Mouse (Mus musculus) A20 (cell line): ENCODE data around the gene Arl10.

Source experiments
- DNase-seq: peaks from one replicate; pipeline ENCODE4 v3.0.0-alpha.2; 2011; ENCODE audit warnings: low read depth, low spot score

The Arl10 gene

DNA sequence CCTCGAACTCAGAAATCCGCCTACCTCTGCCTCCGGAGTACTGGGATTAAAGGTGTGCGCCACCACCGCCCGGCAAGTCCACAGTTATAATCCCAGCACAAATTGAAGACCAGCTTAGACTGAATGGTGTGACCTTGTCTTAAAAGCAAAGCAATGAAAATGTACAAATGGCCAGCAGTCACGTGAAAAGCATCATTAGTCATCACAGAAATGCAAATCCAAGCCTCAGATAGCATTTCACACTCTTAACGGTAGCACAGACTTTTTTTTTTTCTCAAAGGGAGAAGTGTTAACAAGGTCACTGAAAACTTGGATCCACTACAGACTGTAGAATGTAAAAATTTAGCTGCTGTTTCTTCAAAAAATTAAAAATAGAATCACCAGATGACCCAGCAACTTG lies 41.5 kb downstream of the Arl10 start:
- no peak for DNase-seq

DNA sequence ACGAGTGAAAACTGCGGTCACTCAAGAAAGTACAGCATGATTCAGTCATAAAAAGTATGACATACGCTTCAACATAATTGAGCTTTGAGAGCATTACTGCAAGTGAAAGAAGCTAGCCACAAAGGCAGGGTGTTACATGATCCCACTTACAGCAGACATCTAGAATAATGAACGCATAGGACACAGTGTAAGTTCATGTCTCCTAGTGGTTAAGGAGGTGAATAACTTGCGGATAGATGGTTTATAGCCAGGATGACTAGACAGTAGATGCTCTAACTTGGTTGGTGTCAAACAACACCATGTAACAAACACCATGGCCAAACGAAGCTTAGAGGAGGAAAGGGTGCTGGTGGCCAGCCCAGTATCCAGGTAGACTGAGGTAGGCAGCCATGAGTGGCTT lies 42.2 kb downstream of the Arl10 start:
- DNase-seq, result no peak

DNA sequence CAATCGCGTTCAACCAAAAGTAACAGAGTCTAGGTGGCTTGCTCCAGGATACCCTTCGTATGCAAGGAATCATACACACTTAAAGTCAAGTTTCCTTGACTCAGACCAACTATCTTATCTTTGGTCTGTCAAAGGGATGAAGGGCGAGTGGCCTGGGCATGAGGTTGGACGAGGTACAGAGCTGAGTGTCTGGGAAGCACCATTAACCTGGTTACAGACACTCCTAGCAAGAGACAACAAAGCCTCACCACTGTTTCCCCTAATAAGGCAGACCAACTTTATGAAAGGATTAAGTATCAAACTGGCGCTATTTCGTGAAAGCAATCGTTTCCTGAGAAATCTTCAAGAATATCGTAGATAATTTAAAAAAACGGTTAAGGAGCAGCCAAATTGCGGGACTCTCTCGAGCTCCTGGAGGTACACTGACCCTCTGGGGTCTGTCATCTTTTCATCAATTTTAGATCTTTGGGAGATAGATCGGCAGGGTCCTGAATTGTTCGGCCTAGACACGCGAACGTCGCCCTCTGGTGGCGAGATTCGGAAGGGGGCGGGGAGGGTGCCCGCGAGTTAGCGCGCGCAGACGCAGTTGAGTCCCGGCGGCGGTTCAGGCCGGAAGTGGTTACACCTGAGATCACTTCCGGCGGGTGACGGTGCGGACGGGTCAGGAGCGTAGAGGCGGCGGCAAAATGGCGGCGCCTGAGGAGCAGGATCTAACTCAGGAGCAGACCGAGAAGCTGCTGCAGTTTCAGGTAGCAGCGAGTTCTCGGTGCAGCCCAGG lies 46.5 kb downstream of the Arl10 start, which contains the start of gene Faf2:
TSS of gene Faf2 (plus strand) at position 630 of the 778 bp plus-strand sequence.
- DNase-seq, result peak; percentile 97

DNA sequence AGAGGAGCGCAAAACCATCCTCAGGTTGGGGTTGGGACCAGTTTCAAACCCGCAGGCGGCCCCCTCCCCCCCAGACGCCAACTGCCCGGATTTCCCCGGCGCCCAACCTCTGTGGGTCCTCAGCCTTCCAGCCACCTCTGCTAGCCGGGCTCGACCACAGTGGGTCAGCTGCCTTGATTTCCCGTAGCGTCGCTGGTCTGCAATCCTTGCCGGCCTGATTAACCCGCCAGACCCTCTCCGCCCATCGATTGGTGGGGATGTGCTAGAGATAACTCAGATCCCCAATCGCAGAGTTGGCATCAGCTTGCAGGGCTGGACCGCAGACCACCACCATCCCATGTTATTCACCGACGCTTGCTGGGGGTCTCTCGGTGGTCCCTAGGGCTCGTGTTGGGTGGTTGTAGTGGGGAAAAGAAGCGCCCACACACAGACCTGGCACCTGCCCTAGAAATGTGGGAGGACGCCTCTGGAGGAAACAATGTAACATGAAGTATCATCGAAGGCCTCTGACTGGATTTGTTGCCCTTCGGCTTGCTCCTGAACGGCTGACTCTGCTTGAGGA lies 47.2 kb downstream of the Arl10 start:
- DNase-seq, result no peak

DNA sequence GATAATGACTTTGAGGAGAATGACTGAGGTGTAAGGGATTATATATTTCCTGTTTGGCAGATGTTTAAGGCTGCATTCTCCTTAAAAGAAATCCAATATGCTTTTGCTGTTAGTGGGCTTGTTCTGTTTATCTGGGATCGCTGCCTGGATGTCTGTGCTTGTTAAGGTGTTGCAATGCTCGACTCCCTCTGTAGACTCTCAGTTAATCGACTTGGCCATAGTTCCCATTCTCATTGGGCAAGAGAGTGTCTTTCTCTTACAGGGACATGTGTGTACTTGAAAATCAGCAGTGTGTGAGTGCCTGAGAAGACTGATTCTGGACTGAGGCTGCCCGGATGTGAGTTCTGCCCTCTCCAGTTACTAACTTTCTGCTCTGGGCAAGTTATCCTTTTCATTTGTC lies 54.3 kb downstream of the Arl10 start:
- DNase-seq, result no peak
